Mouse (Mus musculus): Measurements from ENCODE around the gene Rnf220. TPM values are rescaled to one million over a fixed set of nuclear protein-coding genes. Genes with fewer than 3 reads are reported as not detected.

Gene Rnf220
- polyA plus RNA-seq, 1 experiment, result 84.5 TPM

GRCm38 (mm10) chr4:117449151-117449550 is 47.7 kb downstream of the Rnf220 start:
- H3K27ac ChIP-seq (ENCODE audit: insufficient read depth, low read depth, low read length), result no peak overlapping the region
- H3K4me1 ChIP-seq (ENCODE audit: control insufficient read depth, insufficient read depth, low read length), result no peaks in the 10 kb centered on the region
- H3K4me3 ChIP-seq (ENCODE audit: insufficient read depth, low read length), result no peak overlapping the region
- TF ChIP-seq CTCF (IDR thresholded peaks at IDR 0.05; ENCODE audit: low read depth, low read length) (no peak), POLR2A (IDR thresholded peaks at IDR 0.05; ENCODE audit: borderline replicate concordance, low read depth, low read length) (no peak)

GRCm38 (mm10) chr4:117447926-117448325 is 48.9 kb downstream of the Rnf220 start:
- Histone ChIP-seq H3K27ac (ENCODE audit: insufficient read depth, low read depth, low read length) (no peak overlapping the region), H3K4me1 (ENCODE audit: control insufficient read depth, insufficient read depth, low read length) (no peaks in the 10 kb centered on the region), H3K4me3 (ENCODE audit: insufficient read depth, low read length) (no peak overlapping the region)
- TF ChIP-seq CTCF (IDR thresholded peaks at IDR 0.05; ENCODE audit: low read depth, low read length) (no peak), POLR2A (IDR thresholded peaks at IDR 0.05; ENCODE audit: borderline replicate concordance, low read depth, low read length) (no peak)

- no peak overlapping the region for H3K4me3 ChIP-seq (ENCODE audit: insufficient read depth, low read length)
- H3K4me1 ChIP-seq (ENCODE audit: control insufficient read depth, insufficient read depth, low read length), result no peaks in the 10 kb centered on the region
- H3K27ac ChIP-seq (ENCODE audit: insufficient read depth, low read depth, low read length), result no peak overlapping the region
- TF ChIP-seq POLR2A (IDR thresholded peaks at IDR 0.05; ENCODE audit: borderline replicate concordance, low read depth, low read length), result no peak
Measured at GRCm38 (mm10) chr4:117445516-117446207, 51.2 kb downstream of the Rnf220 start.

- TF ChIP-seq POLR2A (IDR thresholded peaks at IDR 0.05; ENCODE audit: borderline replicate concordance, low read depth, low read length), result no peak
- no peak for TF ChIP-seq CTCF (IDR thresholded peaks at IDR 0.05; ENCODE audit: low read depth, low read length)
- no peak overlapping the region for H3K4me3 ChIP-seq (ENCODE audit: insufficient read depth, low read length)
- H3K4me1 ChIP-seq (ENCODE audit: control insufficient read depth, insufficient read depth, low read length), result no peaks in the 10 kb centered on the region
- H3K27ac ChIP-seq (ENCODE audit: insufficient read depth, low read depth, low read length), result no peak overlapping the region
Measured at GRCm38 (mm10) chr4:117438919-117439318, 57.9 kb downstream of the Rnf220 start.

GRCm38 (mm10) chr4:117438064-117438463 is 58.8 kb downstream of the Rnf220 start:
- Histone ChIP-seq H3K27ac (ENCODE audit: insufficient read depth, low read depth, low read length) (no peak overlapping the region), H3K4me3 (ENCODE audit: insufficient read depth, low read length) (no peak overlapping the region), H3K4me1 (ENCODE audit: control insufficient read depth, insufficient read depth, low read length) (no peaks in the 10 kb centered on the region)
- TF ChIP-seq CTCF (IDR thresholded peaks at IDR 0.05; ENCODE audit: low read depth, low read length) (no peak), POLR2A (IDR thresholded peaks at IDR 0.05; ENCODE audit: borderline replicate concordance, low read depth, low read length) (no peak)

GRCm38 (mm10) chr4:117436995-117437660 is 59.7 kb downstream of the Rnf220 start:
- no peak for TF ChIP-seq CTCF (IDR thresholded peaks at IDR 0.05; ENCODE audit: low read depth, low read length)
- no peak for TF ChIP-seq POLR2A (IDR thresholded peaks at IDR 0.05; ENCODE audit: borderline replicate concordance, low read depth, low read length)
- H3K27ac ChIP-seq (ENCODE audit: insufficient read depth, low read depth, low read length), result no peak overlapping the region
- no peak overlapping the region for H3K4me3 ChIP-seq (ENCODE audit: insufficient read depth, low read length)
- no peaks in the 10 kb centered on the region for H3K4me1 ChIP-seq (ENCODE audit: control insufficient read depth, insufficient read depth, low read length)

GRCm38 (mm10) chr4:117434336-117434735 is 62.5 kb downstream of the Rnf220 start:
- Histone ChIP-seq H3K4me1 (ENCODE audit: control insufficient read depth, insufficient read depth, low read length) (no peaks in the 10 kb centered on the region), H3K27ac (ENCODE audit: insufficient read depth, low read depth, low read length) (no peak overlapping the region), H3K4me3 (ENCODE audit: insufficient read depth, low read length) (no peak overlapping the region)
- TF ChIP-seq CTCF (IDR thresholded peaks at IDR 0.05; ENCODE audit: low read depth, low read length), result no peak
- TF ChIP-seq POLR2A (IDR thresholded peaks at IDR 0.05; ENCODE audit: borderline replicate concordance, low read depth, low read length), result no peak

- no peak overlapping the region for H3K27ac ChIP-seq (ENCODE audit: insufficient read depth, low read depth, low read length)
- no peak overlapping the region for H3K4me3 ChIP-seq (ENCODE audit: insufficient read depth, low read length)
- TF ChIP-seq POLR2A (IDR thresholded peaks at IDR 0.05; ENCODE audit: borderline replicate concordance, low read depth, low read length), result no peak
- peaks cover 6% of the 10 kb centered on the region; the same call in 1 of the 2 replicates for H3K4me1 ChIP-seq (ENCODE audit: control insufficient read depth, insufficient read depth, low read length)
Measured at GRCm38 (mm10) chr4:117429604-117430003, 67.2 kb downstream of the Rnf220 start.

- H3K27ac ChIP-seq (ENCODE audit: insufficient read depth, low read depth, low read length), result no peak overlapping the region
- H3K4me1 ChIP-seq (ENCODE audit: control insufficient read depth, insufficient read depth, low read length), result peaks cover 6% of the 10 kb centered on the region; the same call in 1 of the 2 replicates
- H3K4me3 ChIP-seq (ENCODE audit: insufficient read depth, low read length), result no peak overlapping the region
- TF ChIP-seq CTCF (IDR thresholded peaks at IDR 0.05; ENCODE audit: low read depth, low read length), result no peak
- TF ChIP-seq POLR2A (IDR thresholded peaks at IDR 0.05; ENCODE audit: borderline replicate concordance, low read depth, low read length), result no peak
Measured at GRCm38 (mm10) chr4:117427540-117427939, 69.3 kb downstream of the Rnf220 start.

GRCm38 (mm10) chr4:117421077-117421476 is 75.8 kb downstream of the Rnf220 start:
- TF ChIP-seq CTCF (IDR thresholded peaks at IDR 0.05; ENCODE audit: low read depth, low read length) (no peak), POLR2A (IDR thresholded peaks at IDR 0.05; ENCODE audit: borderline replicate concordance, low read depth, low read length) (no peak)
- Histone ChIP-seq H3K4me1 (ENCODE audit: control insufficient read depth, insufficient read depth, low read length) (no peaks in the 10 kb centered on the region), H3K4me3 (ENCODE audit: insufficient read depth, low read length) (no peak overlapping the region), H3K27ac (ENCODE audit: insufficient read depth, low read depth, low read length) (no peak overlapping the region)
